Mouse (Mus musculus): ENCODE data around the gene Gm28048. TPM values are rescaled to one million over a fixed set of nuclear protein-coding genes. Genes with fewer than 3 reads are reported as not detected.

Gene Gm28048
- polyA plus RNA-seq, 1 experiment: 4.4 TPM

GRCm38 (mm10) chr11:22799987-22800424, 181.9 kb downstream of the Gm28048 start:
- DNase-seq: no peak
- Histone ChIP-seq H3K4me1 (ENCODE audit: control insufficient read depth, insufficient read depth, low read length) (no peaks in the 10 kb centered on the region; the same call in 1 of the 2 replicates), H3K4me3 (replicated peaks; ENCODE audit: insufficient read depth, low read depth, low read length) (no peak overlapping the region), H3K27ac (ENCODE audit: insufficient read depth, low read length) (no peak overlapping the region), H3K27me3 (ENCODE audit: control insufficient read depth, insufficient read depth, low read length) (no peaks in the 10 kb centered on the region; the same call in 1 of the 2 replicates)
- 27% methylated on average over 9 of the region's 9 CpGs for WGBS
- TF ChIP-seq POLR2A (IDR thresholded peaks at IDR 0.05; ENCODE audit: borderline replicate concordance, insufficient read depth, low read length) (no peak), CTCF (IDR thresholded peaks at IDR 0.05; ENCODE audit: borderline replicate concordance, insufficient read depth, low read depth, low read length) (no peak)

- TF ChIP-seq CTCF (IDR thresholded peaks at IDR 0.05; ENCODE audit: borderline replicate concordance, insufficient read depth, low read depth, low read length) (no peak), POLR2A (IDR thresholded peaks at IDR 0.05; ENCODE audit: borderline replicate concordance, insufficient read depth, low read length) (no peak)
- no peak for DNase-seq
- no peaks in the 10 kb centered on the region; the same call in 1 of the 2 replicates for H3K27me3 ChIP-seq (ENCODE audit: control insufficient read depth, insufficient read depth, low read length)
- H3K4me1 ChIP-seq (ENCODE audit: control insufficient read depth, insufficient read depth, low read length): no peaks in the 10 kb centered on the region; the same call in 1 of the 2 replicates
- no peak overlapping the region for H3K27ac ChIP-seq (ENCODE audit: insufficient read depth, low read length)
- WGBS: 86% methylated on average over 5 of the region's 5 CpGs
- no peak overlapping the region for H3K4me3 ChIP-seq (replicated peaks; ENCODE audit: insufficient read depth, low read depth, low read length)
Measured at GRCm38 (mm10) chr11:22798916-22799315, 183.0 kb downstream of the Gm28048 start.

GRCm38 (mm10) chr11:22794734-22795133, 187.2 kb downstream of the Gm28048 start:
- Histone ChIP-seq H3K27me3 (ENCODE audit: control insufficient read depth, insufficient read depth, low read length) (no peaks in the 10 kb centered on the region), H3K27ac (ENCODE audit: insufficient read depth, low read length) (no peak overlapping the region), H3K4me3 (replicated peaks; ENCODE audit: insufficient read depth, low read depth, low read length) (no peak overlapping the region), H3K4me1 (ENCODE audit: control insufficient read depth, insufficient read depth, low read length) (no peaks in the 10 kb centered on the region; the same call in 1 of the 2 replicates)
- WGBS: 93% methylated on average over 1 of the region's 1 CpGs
- TF ChIP-seq POLR2A (IDR thresholded peaks at IDR 0.05; ENCODE audit: borderline replicate concordance, insufficient read depth, low read length): no peak
- TF ChIP-seq CTCF (IDR thresholded peaks at IDR 0.05; ENCODE audit: borderline replicate concordance, insufficient read depth, low read depth, low read length): no peak
- DNase-seq: no peak

GRCm38 (mm10) chr11:22793881-22794203, 188.0 kb downstream of the Gm28048 start:
- H3K27ac ChIP-seq (ENCODE audit: insufficient read depth, low read length): no peak overlapping the region
- H3K4me1 ChIP-seq (ENCODE audit: control insufficient read depth, insufficient read depth, low read length): no peaks in the 10 kb centered on the region
- DNase-seq: no peak
- no peak overlapping the region for H3K4me3 ChIP-seq (replicated peaks; ENCODE audit: insufficient read depth, low read depth, low read length)
- H3K27me3 ChIP-seq (ENCODE audit: control insufficient read depth, insufficient read depth, low read length): no peaks in the 10 kb centered on the region; the same call in 1 of the 2 replicates
- WGBS: 100% methylated on average over 1 of the region's 1 CpGs
- TF ChIP-seq POLR2A (IDR thresholded peaks at IDR 0.05; ENCODE audit: borderline replicate concordance, insufficient read depth, low read length): no peak
- no peak for TF ChIP-seq CTCF (IDR thresholded peaks at IDR 0.05; ENCODE audit: borderline replicate concordance, insufficient read depth, low read depth, low read length)

- no peaks in the 10 kb centered on the region; the same call in 1 of the 2 replicates for H3K27me3 ChIP-seq (ENCODE audit: control insufficient read depth, insufficient read depth, low read length)
- no peaks in the 10 kb centered on the region for H3K4me1 ChIP-seq (ENCODE audit: control insufficient read depth, insufficient read depth, low read length)
- H3K27ac ChIP-seq (ENCODE audit: insufficient read depth, low read length): no peak overlapping the region
- no peak for TF ChIP-seq CTCF (IDR thresholded peaks at IDR 0.05; ENCODE audit: borderline replicate concordance, insufficient read depth, low read depth, low read length)
- no peak for TF ChIP-seq POLR2A (IDR thresholded peaks at IDR 0.05; ENCODE audit: borderline replicate concordance, insufficient read depth, low read length)
- no peak overlapping the region for H3K4me3 ChIP-seq (replicated peaks; ENCODE audit: insufficient read depth, low read depth, low read length)
- 79% methylated on average over 3 of the region's 3 CpGs for WGBS
- DNase-seq: no peak
Measured at GRCm38 (mm10) chr11:22793176-22793880, 188.6 kb downstream of the Gm28048 start.

- TF ChIP-seq CTCF (IDR thresholded peaks at IDR 0.05; ENCODE audit: borderline replicate concordance, insufficient read depth, low read depth, low read length) (no peak), POLR2A (IDR thresholded peaks at IDR 0.05; ENCODE audit: borderline replicate concordance, insufficient read depth, low read length) (no peak)
- Histone ChIP-seq H3K4me3 (replicated peaks; ENCODE audit: insufficient read depth, low read depth, low read length) (no peak overlapping the region), H3K4me1 (ENCODE audit: control insufficient read depth, insufficient read depth, low read length) (no peaks in the 10 kb centered on the region), H3K27me3 (ENCODE audit: control insufficient read depth, insufficient read depth, low read length) (no peaks in the 10 kb centered on the region; the same call in 1 of the 2 replicates), H3K27ac (ENCODE audit: insufficient read depth, low read length) (no peak overlapping the region)
- no peak for DNase-seq
- WGBS: 96% methylated on average over 1 of the region's 1 CpGs
Measured at GRCm38 (mm10) chr11:22792149-22792548, 189.7 kb downstream of the Gm28048 start.

- no peaks in the 10 kb centered on the region; the same call in 1 of the 2 replicates for H3K27me3 ChIP-seq (ENCODE audit: control insufficient read depth, insufficient read depth, low read length)
- TF ChIP-seq POLR2A (IDR thresholded peaks at IDR 0.05; ENCODE audit: borderline replicate concordance, insufficient read depth, low read length): no peak
- TF ChIP-seq CTCF (IDR thresholded peaks at IDR 0.05; ENCODE audit: borderline replicate concordance, insufficient read depth, low read depth, low read length): no peak
- H3K4me3 ChIP-seq (replicated peaks; ENCODE audit: insufficient read depth, low read depth, low read length): no peak overlapping the region
- 91% methylated on average over 5 of the region's 5 CpGs for WGBS
- no peaks in the 10 kb centered on the region for H3K4me1 ChIP-seq (ENCODE audit: control insufficient read depth, insufficient read depth, low read length)
- DNase-seq: no peak
- no peak overlapping the region for H3K27ac ChIP-seq (ENCODE audit: insufficient read depth, low read length)
Measured at GRCm38 (mm10) chr11:22791726-22792125, 190.2 kb downstream of the Gm28048 start.

GRCm38 (mm10) chr11:22787833-22788232, 194.1 kb downstream of the Gm28048 start:
- Histone ChIP-seq H3K4me3 (replicated peaks; ENCODE audit: insufficient read depth, low read depth, low read length) (no peak overlapping the region), H3K27me3 (ENCODE audit: control insufficient read depth, insufficient read depth, low read length) (no peaks in the 10 kb centered on the region; the same call in 1 of the 2 replicates), H3K4me1 (ENCODE audit: control insufficient read depth, insufficient read depth, low read length) (no peaks in the 10 kb centered on the region), H3K27ac (ENCODE audit: insufficient read depth, low read length) (no peak overlapping the region)
- WGBS: 91% methylated on average over 2 of the region's 2 CpGs
- no peak for TF ChIP-seq POLR2A (IDR thresholded peaks at IDR 0.05; ENCODE audit: borderline replicate concordance, insufficient read depth, low read length)
- no peak for TF ChIP-seq CTCF (IDR thresholded peaks at IDR 0.05; ENCODE audit: borderline replicate concordance, insufficient read depth, low read depth, low read length)
- no peak for DNase-seq

Other genes starting within 250 kb of the Gm28048 start
- 7.1 and 8.7 TPM in 2 replicates for gene B3gnt2, start 121.1 kb downstream of the Gm28048 start, polyA plus RNA-seq (2012; rRNA removed)
- gene Zrsr1, start 10.1 kb downstream of the Gm28048 start, polyA plus RNA-seq (2012; rRNA removed): 73.0 and 78.9 TPM in 2 replicates
- 44.4 and 49.1 TPM in 2 replicates for gene Commd1, start 292 bp upstream of the Gm28048 start, polyA plus RNA-seq (2012; rRNA removed)
- 84.0 and 88.5 TPM in 2 replicates for gene Cct4, start 8.4 kb upstream of the Gm28048 start, polyA plus RNA-seq (2012; rRNA removed)
- gene Fam161a, start 25.4 kb upstream of the Gm28048 start, polyA plus RNA-seq (2012; rRNA removed): 4.6 and 5.1 TPM in 2 replicates

Measured in cerebellum, adult 2 months (tissue).